Mouse (Mus musculus) limb, embryonic 10.5 days (tissue): Measurements from ENCODE around the gene Atp4a. TPM values are rescaled to one million over a fixed set of nuclear protein-coding genes. Genes with fewer than 3 reads are reported as not detected.
"Not testable (repeated sequence)": the region's sequence is repeated elsewhere in the genome, so short reads cannot be mapped to it uniquely, and the experiment has no call there.

ENCODE experiments used
- DNase-seq: peaks from one replicate; pipeline ENCODE4 v3.0.0-alpha.2; 2017; ENCODE audit warnings: low spot score
- H3K27ac ChIP-seq: fragments of 300-500 bp; sonication (generic); 2 replicates; pipeline ENCODE4 v1.5.1; 2016; ENCODE audit warnings: mild to moderate bottlenecking
- H3K27me3 ChIP-seq: fragments of 300-500 bp; sonication (generic); 2 replicates; pipeline ENCODE4 v1.6.1; 2016; ENCODE audit warnings: low read depth, mild to moderate bottlenecking; ENCODE audit not compliant: poor library complexity, severe bottlenecking
- H3K36me3 ChIP-seq: fragments of 300-500 bp; sonication (generic); 2 replicates; pipeline ENCODE4 v1.6.1; 2016; ENCODE audit warnings: mild to moderate bottlenecking, moderate library complexity
- H3K4me1 ChIP-seq: fragments of 300-500 bp; sonication (generic); 2 replicates; pipeline ENCODE4 v1.6.1; 2016
- H3K4me3 ChIP-seq: fragments of 300-500 bp; sonication (generic); 2 replicates; pipeline ENCODE4 v1.5.1; 2016; ENCODE audit warnings: mild to moderate bottlenecking, moderate library complexity
- H3K9me3 ChIP-seq: fragments of 300-500 bp; sonication (generic); replicated peaks from 2 replicates; pipeline ENCODE4 v1.6.1; 2016; ENCODE audit warnings: mild to moderate bottlenecking
- WGBS: fragments of 180-500 bp; shearing (Covaris S2); methylation state at CpG from one replicate; pipeline ENCODE4 v1.1.7; 2016; 5-methylcytosine and 5-hydroxymethylcytosine counted together
- polyA plus RNA-seq: library from polyadenylated mRNA; unstranded; fragments of >200 nt; fragmentation: Nextera tagmentation; extraction: Ambion mirVana; gene quantifications from 2 replicates; pipeline ENCODE4 v1.2.1, GENCODE M21; 2016

Gene Atp4a
- polyA plus RNA-seq, 1 experiment from 2014 or later = 0.38 TPM

GRCm38 (mm10) chr7:30717006-30717715, 5.2 kb downstream of the Atp4a start:
- 2% methylated on average over 43 of the region's 43 CpGs for WGBS
- Histone ChIP-seq H3K27me3 (peaks cover 61% of the 10 kb centered on the region), H3K9me3 (no peaks in the 10 kb centered on the region), H3K27ac (no peak overlapping the region), H3K36me3 (no peaks in the 10 kb centered on the region), H3K4me1 (peaks cover 11% of the 10 kb centered on the region), H3K4me3 (peak overlapping the region; percentile 48)
- DNase-seq = peak; percentile 73

- 9% methylated on average over 14 of the region's 14 CpGs for WGBS
- peaks cover 11% of the 10 kb centered on the region for H3K4me1 ChIP-seq
- DNase-seq = no peak
- peaks cover 59% of the 10 kb centered on the region for H3K27me3 ChIP-seq
- H3K9me3 ChIP-seq = no peaks in the 10 kb centered on the region
- H3K36me3 ChIP-seq = no peaks in the 10 kb centered on the region
- peak overlapping the region; percentile 48 for H3K4me3 ChIP-seq
- no peak overlapping the region for H3K27ac ChIP-seq
Measured at GRCm38 (mm10) chr7:30717716-30718046, 5.7 kb downstream of the Atp4a start.

DNA sequence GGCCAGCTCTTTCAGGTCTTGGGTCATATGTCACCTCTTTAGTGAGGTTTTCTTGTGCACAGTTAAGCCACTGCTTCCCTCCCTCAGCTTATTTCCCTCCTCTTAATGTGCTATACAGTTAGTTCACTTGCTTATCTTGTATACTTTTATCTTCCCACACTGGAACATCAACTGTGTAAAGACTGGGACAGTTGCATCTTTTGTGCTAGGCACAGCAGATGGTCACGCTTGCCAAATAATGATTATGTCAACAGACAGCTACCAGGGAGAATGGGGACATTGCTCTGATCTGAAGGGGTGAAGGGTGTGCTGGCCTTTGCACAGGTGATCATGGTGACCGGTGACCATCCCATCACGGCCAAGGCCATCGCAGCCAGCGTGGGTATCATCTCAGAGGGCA, 7.7 kb downstream of the Atp4a start:
- WGBS = 96% methylated on average over 5 of the region's 5 CpGs
- H3K4me1 ChIP-seq = peaks cover 30% of the 10 kb centered on the region
- no peaks in the 10 kb centered on the region for H3K36me3 ChIP-seq
- peaks cover 58% of the 10 kb centered on the region for H3K27me3 ChIP-seq
- no peak for DNase-seq
- no peak overlapping the region for H3K27ac ChIP-seq
- H3K4me3 ChIP-seq = no peak overlapping the region
- H3K9me3 ChIP-seq = no peaks in the 10 kb centered on the region

GRCm38 (mm10) chr7:30721286-30721685, 9.3 kb downstream of the Atp4a start:
- no peak for DNase-seq
- WGBS = 83% methylated on average over 7 of the region's 7 CpGs
- Histone ChIP-seq H3K4me3 (no peak overlapping the region), H3K27me3 (peaks cover 42% of the 10 kb centered on the region), H3K27ac (no peak overlapping the region), H3K36me3 (peaks cover 10% of the 10 kb centered on the region), H3K4me1 (peaks cover 36% of the 10 kb centered on the region), H3K9me3 (no peaks in the 10 kb centered on the region)

DNA sequence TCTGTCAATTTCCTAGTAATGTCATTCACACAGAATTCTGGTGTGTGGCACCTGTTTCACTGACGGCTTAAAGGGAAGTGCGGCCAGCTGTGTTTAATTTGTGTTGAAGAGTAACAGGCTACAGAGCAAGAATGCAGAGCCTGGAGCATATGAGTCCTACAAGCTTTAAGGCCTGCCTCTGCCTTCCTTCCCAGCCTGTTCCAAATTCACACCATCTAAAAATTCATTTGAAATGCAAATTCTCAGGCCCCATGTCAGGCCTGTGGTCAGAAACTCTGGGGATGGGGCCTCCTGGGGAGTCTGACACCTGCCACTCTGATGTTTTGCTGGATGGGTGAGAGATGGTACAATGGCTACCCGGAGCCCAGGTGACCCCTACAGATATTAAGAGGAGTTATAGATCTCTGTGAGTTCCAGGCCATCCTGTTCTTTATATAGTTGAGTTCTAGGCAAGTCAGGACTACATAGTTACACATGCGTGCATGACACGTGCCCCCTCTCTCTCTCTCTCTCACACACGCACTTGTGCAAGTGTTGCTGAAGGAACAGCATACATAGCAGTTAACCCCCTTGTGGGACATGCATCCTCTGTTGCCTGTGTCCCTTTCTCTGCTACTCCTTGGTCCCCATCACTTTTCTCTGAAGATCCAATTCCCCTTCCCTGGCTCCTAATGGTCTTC, 11.4 kb downstream of the Atp4a start:
- DNase-seq = no peak
- Histone ChIP-seq H3K27me3 (peaks cover 20% of the 10 kb centered on the region; the same call in 1 of the 2 replicates), H3K27ac (no peak overlapping the region), H3K36me3 (peaks cover 30% of the 10 kb centered on the region), H3K4me1 (peaks cover 31% of the 10 kb centered on the region), H3K4me3 (no peak overlapping the region), H3K9me3 (no peaks in the 10 kb centered on the region)
- 70% methylated on average over 6 of the region's 6 CpGs for WGBS

DNA sequence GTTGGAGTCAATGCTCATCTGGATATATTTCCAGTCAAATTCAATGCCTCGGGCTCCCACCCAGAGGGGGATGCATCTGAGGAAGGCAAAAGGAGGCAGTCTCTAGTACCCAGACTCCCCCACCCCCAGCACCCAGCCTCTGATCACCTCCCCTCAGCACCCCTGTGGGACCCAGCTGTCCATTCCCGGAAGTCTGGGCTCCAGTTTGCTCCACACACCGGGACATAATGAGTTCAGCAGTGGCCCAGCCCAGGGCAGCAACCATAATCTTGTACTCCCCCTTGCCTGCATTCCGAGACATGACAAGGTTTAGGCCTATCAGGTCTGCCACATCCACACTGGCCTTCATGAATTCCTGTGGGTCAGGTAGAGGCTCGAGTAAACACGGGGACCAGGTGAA, 16.2 kb downstream of the Atp4a start:
- WGBS = 88% methylated on average over 6 of the region's 6 CpGs
- Histone ChIP-seq H3K27me3 (no peaks in the 10 kb centered on the region), H3K4me1 (peaks cover 39% of the 10 kb centered on the region), H3K9me3 (no peaks in the 10 kb centered on the region), H3K36me3 (peaks cover 45% of the 10 kb centered on the region), H3K27ac (no peak overlapping the region), H3K4me3 (peak overlapping the region; percentile 73)
- no peak for DNase-seq

DNA sequence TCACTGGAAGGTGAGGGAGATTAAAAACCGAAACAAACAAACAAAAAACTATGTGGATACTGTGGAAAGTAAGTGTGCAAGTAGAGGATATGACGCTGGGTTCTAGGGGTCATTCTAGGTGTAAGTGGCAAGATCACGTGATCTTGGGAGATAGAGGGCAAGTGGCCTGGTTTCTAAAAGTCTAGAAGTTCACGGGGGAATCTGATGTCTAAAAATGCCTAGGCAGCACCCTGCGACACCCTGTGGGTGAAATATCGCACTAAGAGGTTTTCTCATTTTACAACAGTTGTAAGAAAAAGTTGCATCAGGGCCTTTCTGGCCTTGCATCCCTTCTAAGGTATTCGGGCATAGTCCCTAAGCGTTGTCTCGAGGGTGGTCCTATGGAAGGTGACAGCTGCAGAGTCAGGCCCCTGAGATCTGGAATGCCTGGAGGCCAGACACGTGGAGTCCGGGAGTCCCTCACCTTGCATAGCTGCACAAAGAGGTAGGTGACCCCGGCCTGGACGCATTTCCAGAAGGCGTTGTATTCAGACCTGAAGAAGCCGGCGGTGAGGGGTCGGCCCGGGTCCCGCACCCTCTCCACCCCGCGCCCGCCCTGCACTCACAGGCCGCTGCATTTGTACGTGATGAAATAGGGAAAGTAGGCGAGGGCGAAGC, 16.9 kb downstream of the Atp4a start:
- DNase-seq = no peak
- Histone ChIP-seq H3K4me3 (peak overlapping the region; percentile 73), H3K9me3 (no peaks in the 10 kb centered on the region), H3K36me3 (peaks cover 52% of the 10 kb centered on the region), H3K27ac (peak overlapping the region; percentile 88), H3K4me1 (peaks cover 32% of the 10 kb centered on the region), H3K27me3 (no peaks in the 10 kb centered on the region)
- 9% methylated on average over 26 of the region's 26 CpGs for WGBS

DNA sequence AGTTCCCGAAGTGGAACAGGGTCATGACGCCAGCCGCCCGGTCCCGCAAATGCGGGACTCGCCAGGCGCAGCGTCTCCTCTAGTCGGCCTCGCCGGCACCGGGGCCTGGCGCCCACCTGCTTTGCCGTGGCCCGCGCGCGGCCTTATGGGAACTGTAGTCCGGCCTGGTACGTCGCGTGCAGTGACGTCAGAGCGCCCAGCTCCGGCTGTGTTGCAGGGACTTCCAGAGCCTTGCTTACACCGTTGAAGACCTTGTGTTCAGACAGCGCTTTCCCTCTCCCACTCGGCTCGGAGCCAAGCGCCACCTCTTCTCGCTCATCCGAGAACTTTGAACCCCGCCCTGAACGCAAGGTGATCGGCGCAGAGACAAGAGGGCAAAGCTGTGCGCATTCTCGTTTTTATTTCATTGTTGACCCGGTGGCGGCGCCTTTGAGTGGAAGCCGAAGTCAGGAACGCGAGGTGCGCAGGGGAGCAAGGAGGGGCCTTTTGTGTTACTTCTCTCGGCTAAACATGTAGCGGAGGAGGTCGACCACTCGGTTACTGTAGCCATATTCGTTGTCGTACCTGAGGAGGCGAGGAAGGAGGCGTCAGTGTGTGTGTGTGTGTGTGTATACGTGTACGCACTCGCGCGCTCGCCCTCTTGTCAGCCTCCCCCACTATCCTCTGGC, 17.5 kb downstream of the Atp4a start, which contains the start of gene Tmem147:
TSS of gene Tmem147 (minus strand) at position 145 of the 668 bp plus-strand sequence.
- Histone ChIP-seq H3K4me3 (peak within 1 kb of the TSS; percentile 73), H3K36me3 (peaks cover 59% of the 10 kb centered on the region), H3K4me1 (peaks cover 26% of the 10 kb centered on the region), H3K27me3 (no peaks in the 10 kb centered on the region), H3K27ac (peak within 1 kb of the TSS; percentile 88), H3K9me3 (no peaks in the 10 kb centered on the region)
- DNase-seq = peak; percentile 96
- WGBS = under 1% methylated on average over 60 of the region's 60 CpGs

- peak overlapping the region; percentile 88 for H3K27ac ChIP-seq
- H3K4me3 ChIP-seq = peak overlapping the region; percentile 73
- H3K36me3 ChIP-seq = peaks cover 62% of the 10 kb centered on the region
- not testable (repeated sequence) for H3K9me3 ChIP-seq, DNase-seq, H3K27me3 ChIP-seq
- 23% methylated on average over 21 of the region's 22 CpGs for WGBS
- peaks cover 19% of the 10 kb centered on the region for H3K4me1 ChIP-seq
Measured at GRCm38 (mm10) chr7:30730064-30730722, 18.2 kb downstream of the Atp4a start.

- peaks cover 70% of the 10 kb centered on the region for H3K36me3 ChIP-seq
- no peaks in the 10 kb centered on the region for H3K9me3 ChIP-seq
- WGBS = 82% methylated on average over 3 of the region's 3 CpGs
- no peaks in the 10 kb centered on the region for H3K4me1 ChIP-seq
- H3K27me3 ChIP-seq = no peaks in the 10 kb centered on the region
- H3K27ac ChIP-seq = no peak overlapping the region
- no peak overlapping the region for H3K4me3 ChIP-seq
- DNase-seq = no peak
Measured at GRCm38 (mm10) chr7:30736211-30736610, 24.2 kb downstream of the Atp4a start.

DNA sequence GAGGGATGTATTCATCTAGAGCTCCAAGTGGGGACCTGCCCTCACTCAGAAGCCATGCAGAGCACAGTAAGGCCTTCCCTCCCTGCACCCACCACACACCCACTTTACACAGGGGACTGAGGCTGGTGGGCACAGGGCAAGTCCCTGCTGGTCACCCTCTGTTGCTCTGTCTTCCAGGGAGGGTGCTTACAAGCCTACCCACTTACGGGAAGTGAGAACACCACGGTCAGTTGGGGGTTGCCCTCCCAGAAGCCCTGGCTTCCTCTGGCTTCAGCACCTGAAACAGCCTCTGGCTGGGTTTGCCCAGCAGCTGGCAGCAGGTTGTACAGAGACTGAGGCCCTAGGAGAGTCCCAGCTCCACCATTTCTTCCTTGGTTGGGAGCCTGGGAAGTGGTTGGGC, 30.6 kb downstream of the Atp4a start:
- not testable (repeated sequence) for H3K27me3 ChIP-seq, H3K4me1 ChIP-seq, H3K9me3 ChIP-seq, H3K4me3 ChIP-seq, H3K27ac ChIP-seq, DNase-seq
- 81% methylated on average over 2 of the region's 2 CpGs for WGBS
- peaks cover 17% of the 10 kb centered on the region for H3K36me3 ChIP-seq

DNA sequence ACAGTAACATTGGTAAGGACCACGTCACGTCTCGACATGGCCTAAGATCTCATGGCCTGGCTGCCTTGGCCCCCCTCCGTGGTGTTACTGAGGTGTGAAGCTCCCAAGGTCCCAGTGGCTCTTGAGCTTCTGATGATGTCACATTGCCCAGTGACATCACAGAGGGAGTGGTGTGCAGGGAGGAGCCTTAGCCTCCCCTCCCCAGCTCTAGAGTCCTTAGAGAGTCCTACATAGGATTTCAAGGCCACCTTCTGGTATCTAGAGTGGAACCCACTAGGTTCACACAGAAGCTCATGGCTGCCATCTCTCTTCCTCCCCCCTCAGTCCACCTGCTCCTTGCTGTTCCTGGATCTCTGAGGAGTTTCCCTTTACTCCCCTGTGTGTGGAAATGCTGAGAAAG, 31.6 kb downstream of the Atp4a start, which contains the start of gene Gapdhs:
TSS of gene Gapdhs (minus strand) at position 65 of the 400 bp plus-strand sequence.
- H3K36me3 ChIP-seq = peaks cover 14% of the 10 kb centered on the region
- not testable (repeated sequence) for H3K4me3 ChIP-seq, H3K27me3 ChIP-seq, H3K9me3 ChIP-seq, H3K27ac ChIP-seq, DNase-seq, H3K4me1 ChIP-seq
- WGBS = 76% methylated on average over 3 of the region's 4 CpGs
